Mouse (Mus musculus): Measurements from ENCODE around the gene Slc4a10. TPM values are rescaled to one million over a fixed set of nuclear protein-coding genes. Genes with fewer than 3 reads are reported as not detected.

Slc4a10 gene
- polyA plus RNA-seq, 1 experiment from 2014 or later = 6.6 TPM

- 93% methylated on average over 5 of the region's 5 CpGs for WGBS
- DNase-seq (ENCODE audit: low spot score) = no peak
Measured at GRCm38 (mm10) chr2:62211106-62211505, 164.8 kb downstream of the Slc4a10 start.

GRCm38 (mm10) chr2:62227563-62227962 lies 181.3 kb downstream of the Slc4a10 start:
- H3K4me3 ChIP-seq (ENCODE audit: low read depth, low read length) = no peak overlapping the region

More at GRCm38 (mm10) chr2:62211106-62211505, 164.8 kb downstream of the Slc4a10 start:
- H3K9ac ChIP-seq (ENCODE audit: low read length) = no peak overlapping the region
- no peak overlapping the region for H3K4me2 ChIP-seq (ENCODE audit: low read length)
- ATAC-seq = no peak
- no peaks in the 10 kb centered on the region for H3K27me3 ChIP-seq (replicated peaks; ENCODE audit: control insufficient read depth, insufficient read depth, low read length)
- H3K4me3 ChIP-seq (ENCODE audit: low read depth, low read length) = no peak overlapping the region
- no peaks in the 10 kb centered on the region for H3K9me3 ChIP-seq (replicated peaks; ENCODE audit: control insufficient read depth, low read length)
- H3K4me1 ChIP-seq (ENCODE audit: control insufficient read depth, insufficient read depth, low read length) = no peaks in the 10 kb centered on the region
- no peak overlapping the region for H3K27ac ChIP-seq (ENCODE audit: low read depth, low read length)
- H3K36me3 ChIP-seq (ENCODE audit: control insufficient read depth, insufficient read depth, low read length) = no peaks in the 10 kb centered on the region

GRCm38 (mm10) chr2:62231271-62231670 lies 185.0 kb downstream of the Slc4a10 start:
- no peaks in the 10 kb centered on the region for H3K27me3 ChIP-seq (replicated peaks; ENCODE audit: control insufficient read depth, insufficient read depth, low read length)
- H3K4me3 ChIP-seq (ENCODE audit: low read depth, low read length) = no peak overlapping the region
- ATAC-seq (peak; percentile 42; the same call in 1 of the 2 replicates), DNase-seq (ENCODE audit: low spot score) (peak; percentile 58)
- no peak overlapping the region for H3K27ac ChIP-seq (ENCODE audit: low read depth, low read length)
- H3K9ac ChIP-seq (ENCODE audit: low read length) = no peak overlapping the region
- H3K36me3 ChIP-seq (ENCODE audit: control insufficient read depth, insufficient read depth, low read length) = no peaks in the 10 kb centered on the region
- H3K4me2 ChIP-seq (ENCODE audit: low read length) = no peak overlapping the region
- no peaks in the 10 kb centered on the region for H3K4me1 ChIP-seq (ENCODE audit: control insufficient read depth, insufficient read depth, low read length)
- H3K9me3 ChIP-seq (replicated peaks; ENCODE audit: control insufficient read depth, low read length) = no peaks in the 10 kb centered on the region
- 56% methylated on average over 2 of the region's 2 CpGs for WGBS

More at GRCm38 (mm10) chr2:62227563-62227962, 181.3 kb downstream of the Slc4a10 start:
- no peaks in the 10 kb centered on the region for H3K36me3 ChIP-seq (ENCODE audit: control insufficient read depth, insufficient read depth, low read length)
- no peaks in the 10 kb centered on the region for H3K27me3 ChIP-seq (replicated peaks; ENCODE audit: control insufficient read depth, insufficient read depth, low read length)
- no peak overlapping the region for H3K4me2 ChIP-seq (ENCODE audit: low read length)
- H3K9ac ChIP-seq (ENCODE audit: low read length) = no peak overlapping the region
- ATAC-seq = no peak
- no peaks in the 10 kb centered on the region for H3K9me3 ChIP-seq (replicated peaks; ENCODE audit: control insufficient read depth, low read length)
- DNase-seq (ENCODE audit: low spot score) = no peak
- no peak overlapping the region for H3K27ac ChIP-seq (ENCODE audit: low read depth, low read length)
- no peaks in the 10 kb centered on the region for H3K4me1 ChIP-seq (ENCODE audit: control insufficient read depth, insufficient read depth, low read length)

- Histone ChIP-seq H3K4me3 (ENCODE audit: low read depth, low read length) (no peak overlapping the region), H3K9me3 (replicated peaks; ENCODE audit: control insufficient read depth, low read length) (no peaks in the 10 kb centered on the region), H3K27ac (ENCODE audit: low read depth, low read length) (no peak overlapping the region), H3K36me3 (ENCODE audit: control insufficient read depth, insufficient read depth, low read length) (no peaks in the 10 kb centered on the region), H3K4me1 (ENCODE audit: control insufficient read depth, insufficient read depth, low read length) (no peaks in the 10 kb centered on the region), H3K4me2 (ENCODE audit: low read length) (no peak overlapping the region), H3K27me3 (replicated peaks; ENCODE audit: control insufficient read depth, insufficient read depth, low read length) (no peaks in the 10 kb centered on the region), H3K9ac (ENCODE audit: low read length) (no peak overlapping the region)
- no peak for ATAC-seq
- 11% methylated on average over 4 of the region's 4 CpGs for WGBS
- DNase-seq (ENCODE audit: low spot score) = peak; percentile 6
Measured at GRCm38 (mm10) chr2:62244167-62244566, 197.9 kb downstream of the Slc4a10 start.

GRCm38 (mm10) chr2:62268467-62268866 lies 222.2 kb downstream of the Slc4a10 start:
- no peak overlapping the region for H3K9ac ChIP-seq (ENCODE audit: low read length)
- no peaks in the 10 kb centered on the region for H3K36me3 ChIP-seq (ENCODE audit: control insufficient read depth, insufficient read depth, low read length)
- H3K27ac ChIP-seq (ENCODE audit: low read depth, low read length) = no peak overlapping the region
- ATAC-seq (no peak), DNase-seq (ENCODE audit: low spot score) (no peak)
- H3K4me2 ChIP-seq (ENCODE audit: low read length) = no peak overlapping the region
- WGBS = 94% methylated on average over 9 of the region's 9 CpGs
- H3K9me3 ChIP-seq (replicated peaks; ENCODE audit: control insufficient read depth, low read length) = no peaks in the 10 kb centered on the region
- H3K4me1 ChIP-seq (ENCODE audit: control insufficient read depth, insufficient read depth, low read length) = no peaks in the 10 kb centered on the region
- H3K4me3 ChIP-seq (ENCODE audit: low read depth, low read length) = no peak overlapping the region
- H3K27me3 ChIP-seq (replicated peaks; ENCODE audit: control insufficient read depth, insufficient read depth, low read length) = no peaks in the 10 kb centered on the region

- Histone ChIP-seq H3K27me3 (replicated peaks; ENCODE audit: control insufficient read depth, insufficient read depth, low read length) (no peaks in the 10 kb centered on the region), H3K9ac (ENCODE audit: low read length) (no peak overlapping the region), H3K4me2 (ENCODE audit: low read length) (no peak overlapping the region), H3K9me3 (replicated peaks; ENCODE audit: control insufficient read depth, low read length) (no peaks in the 10 kb centered on the region), H3K36me3 (ENCODE audit: control insufficient read depth, insufficient read depth, low read length) (no peaks in the 10 kb centered on the region), H3K4me1 (ENCODE audit: control insufficient read depth, insufficient read depth, low read length) (no peaks in the 10 kb centered on the region), H3K4me3 (ENCODE audit: low read depth, low read length) (no peak overlapping the region), H3K27ac (ENCODE audit: low read depth, low read length) (no peak overlapping the region)
- no peak for DNase-seq (ENCODE audit: low spot score)
- no peak for ATAC-seq
- WGBS = 74% methylated on average over 4 of the region's 4 CpGs
Measured at GRCm38 (mm10) chr2:62271840-62272239, 225.6 kb downstream of the Slc4a10 start.

GRCm38 (mm10) chr2:62278779-62279178 lies 232.5 kb downstream of the Slc4a10 start:
- Histone ChIP-seq H3K27ac (ENCODE audit: low read depth, low read length) (no peak overlapping the region), H3K4me3 (ENCODE audit: low read depth, low read length) (no peak overlapping the region), H3K4me1 (ENCODE audit: control insufficient read depth, insufficient read depth, low read length) (no peaks in the 10 kb centered on the region), H3K4me2 (ENCODE audit: low read length) (no peak overlapping the region), H3K9ac (ENCODE audit: low read length) (no peak overlapping the region), H3K9me3 (replicated peaks; ENCODE audit: control insufficient read depth, low read length) (no peaks in the 10 kb centered on the region), H3K27me3 (replicated peaks; ENCODE audit: control insufficient read depth, insufficient read depth, low read length) (no peaks in the 10 kb centered on the region), H3K36me3 (ENCODE audit: control insufficient read depth, insufficient read depth, low read length) (no peaks in the 10 kb centered on the region)
- ATAC-seq (no peak), DNase-seq (ENCODE audit: low spot score) (no peak)
- WGBS = 86% methylated on average over 3 of the region's 3 CpGs

GRCm38 (mm10) chr2:62279777-62280176 lies 233.5 kb downstream of the Slc4a10 start:
- DNase-seq (ENCODE audit: low spot score) (no peak), ATAC-seq (no peak)
- Histone ChIP-seq H3K27ac (ENCODE audit: low read depth, low read length) (no peak overlapping the region), H3K9ac (ENCODE audit: low read length) (no peak overlapping the region), H3K4me1 (ENCODE audit: control insufficient read depth, insufficient read depth, low read length) (no peaks in the 10 kb centered on the region), H3K27me3 (replicated peaks; ENCODE audit: control insufficient read depth, insufficient read depth, low read length) (no peaks in the 10 kb centered on the region), H3K9me3 (replicated peaks; ENCODE audit: control insufficient read depth, low read length) (no peaks in the 10 kb centered on the region), H3K36me3 (ENCODE audit: control insufficient read depth, insufficient read depth, low read length) (no peaks in the 10 kb centered on the region), H3K4me2 (ENCODE audit: low read length) (no peak overlapping the region), H3K4me3 (ENCODE audit: low read depth, low read length) (no peak overlapping the region)
- 92% methylated on average over 7 of the region's 7 CpGs for WGBS

GRCm38 (mm10) chr2:62285026-62285425 lies 238.8 kb downstream of the Slc4a10 start:
- H3K36me3 ChIP-seq (ENCODE audit: control insufficient read depth, insufficient read depth, low read length) = no peaks in the 10 kb centered on the region
- 81% methylated on average over 2 of the region's 2 CpGs for WGBS
- ATAC-seq (no peak), DNase-seq (ENCODE audit: low spot score) (no peak)
- H3K9ac ChIP-seq (ENCODE audit: low read length) = no peak overlapping the region
- no peaks in the 10 kb centered on the region for H3K4me1 ChIP-seq (ENCODE audit: control insufficient read depth, insufficient read depth, low read length)
- H3K4me2 ChIP-seq (ENCODE audit: low read length) = no peak overlapping the region
- no peaks in the 10 kb centered on the region for H3K9me3 ChIP-seq (replicated peaks; ENCODE audit: control insufficient read depth, low read length)
- no peaks in the 10 kb centered on the region for H3K27me3 ChIP-seq (replicated peaks; ENCODE audit: control insufficient read depth, insufficient read depth, low read length)
- H3K4me3 ChIP-seq (ENCODE audit: low read depth, low read length) = no peak overlapping the region
- H3K27ac ChIP-seq (ENCODE audit: low read depth, low read length) = no peak overlapping the region
